Mouse (Mus musculus) frontal cortex, postnatal 10 days (tissue): ENCODE results near the gene Mcm5.

ENCODE experiments used
- DNase-seq, 2 experiments: peaks; one replicate each; pipeline ENCODE4 v3.0.0; 2022; ENCODE audit warnings: low spot score in 2 of 2, mixed read lengths in 1 of 2

Gene Mcm5

GRCm38 (mm10) chr8:75169363-75169762 is 60.0 kb downstream of the Mcm5 start:
- DNase-seq = no peak

- no peak for DNase-seq
Observed at GRCm38 (mm10) chr8:75172009-75172685, 62.8 kb downstream of the Mcm5 start.
